ENCODE assay signal across 19 mouse cellular contexts in genomic region chr17:5196005-5196404, GRCm38 (mm10).
A peak's percentile ranks its signal among the peaks of the same experiment; 100 is the strongest.
DNase-seq lines count a peak whose midpoint lies in the region; ATAC-seq and TF ChIP-seq lines count a peak whose summit lies in the region.
"Had no signal": no experiment of that assay in that cellular context is flagged by ENCODE, and none has a peak within 500 bp of the region (broad histone marks: within the 10 kb centered on the region; RNA-seq: fewer than 3 reads in every experiment).

No protein-coding gene starts in this region.

- peak; percentile 35; the same call in 1 of the 2 replicates for ATAC-seq in hindbrain, embryonic 11.5 days (ENCODE audit: low FRiP score)
- no peak for ATAC-seq in hindbrain, embryonic 16.5 days
- ATAC-seq: intestine, embryonic 16.5 days; lung, postnatal 0 days had no signal

- H3K27me3 ChIP-seq in hindbrain, embryonic 11.5 days (ENCODE audit: control insufficient read depth, insufficient read depth, low read length), result no peaks in the 10 kb centered on the region
- no peaks in the 10 kb centered on the region for H3K27me3 ChIP-seq in hindbrain, embryonic 16.5 days (replicated peaks; ENCODE audit: control insufficient read depth, insufficient read depth, low read length)
- no peaks in the 10 kb centered on the region for H3K27me3 ChIP-seq in spleen, adult 2 months (ENCODE audit: control insufficient read depth, insufficient read depth, low read length)
- no peaks in the 10 kb centered on the region for H3K27me3 ChIP-seq in forebrain, embryonic 10.5 days (ENCODE audit: poor library complexity, severe bottlenecking)
- H3K27me3 ChIP-seq: forebrain, embryonic 12.5 days; limb, embryonic 12.5 days; midbrain, embryonic 12.5 days had no signal

- no peaks in the 10 kb centered on the region for H3K36me3 ChIP-seq in hindbrain, embryonic 11.5 days (ENCODE audit: control insufficient read depth, insufficient read depth, low read length)
- no peaks in the 10 kb centered on the region for H3K36me3 ChIP-seq in hindbrain, embryonic 16.5 days (ENCODE audit: control insufficient read depth, insufficient read depth, low read length)
- no peaks in the 10 kb centered on the region for H3K36me3 ChIP-seq in spleen, adult 2 months (ENCODE audit: control insufficient read depth, insufficient read depth, low read length)
- H3K36me3 ChIP-seq in forebrain, embryonic 10.5 days (replicated peaks), result no peaks in the 10 kb centered on the region
- H3K36me3 ChIP-seq: forebrain, embryonic 12.5 days; limb, embryonic 12.5 days; midbrain, embryonic 12.5 days had no signal

- no peaks in the 10 kb centered on the region; the same call in 1 of the 2 replicates for H3K4me1 ChIP-seq in hindbrain, embryonic 11.5 days (replicated peaks; ENCODE audit: control insufficient read depth, insufficient read depth, low read length)
- H3K4me1 ChIP-seq in hindbrain, embryonic 16.5 days (ENCODE audit: control insufficient read depth, insufficient read depth, low read depth, low read length), result peaks cover 12% of the 10 kb centered on the region
- peaks cover 17% of the 10 kb centered on the region; the same call in 1 of the 2 replicates for H3K4me1 ChIP-seq in spleen, adult 2 months (ENCODE audit: control insufficient read depth, insufficient read depth, insufficient read length)
- H3K4me1 ChIP-seq in brown adipose tissue, adult 24 weeks (ENCODE audit: control insufficient read depth, insufficient read depth, insufficient read length, low read length), result peaks cover 2% of the 10 kb centered on the region; the same call in 1 of the 2 replicates
- peaks cover 23% of the 10 kb centered on the region for H3K4me1 ChIP-seq in olfactory bulb, adult 2 months (ENCODE audit: control insufficient read depth, insufficient read depth, low read length)
- H3K4me1 ChIP-seq in forebrain, embryonic 10.5 days, result peaks cover 13% of the 10 kb centered on the region; the same call in 1 of the 2 replicates

- H3K4me3 ChIP-seq in hindbrain, embryonic 11.5 days (ENCODE audit: low read depth, low read length), result no peak overlapping the region
- no peak overlapping the region for H3K4me3 ChIP-seq in hindbrain, embryonic 16.5 days (ENCODE audit: low read length)
- peak overlapping the region; percentile 37; the same call in 1 of the 2 replicates for H3K4me3 ChIP-seq in spleen, adult 2 months (ENCODE audit: extremely low read depth, insufficient read depth, insufficient read length)
- no peak overlapping the region for H3K4me3 ChIP-seq in brown adipose tissue, adult 24 weeks (ENCODE audit: insufficient read depth, low read depth, low read length)
- H3K4me3 ChIP-seq in olfactory bulb, adult 2 months (ENCODE audit: insufficient read depth, low read depth, low read length), result no peak overlapping the region
- no peak overlapping the region for H3K4me3 ChIP-seq in forebrain, embryonic 10.5 days
- H3K4me3 ChIP-seq: forebrain, embryonic 12.5 days; left cerebral cortex, adult 2 months; limb, embryonic 12.5 days; midbrain, embryonic 12.5 days had no signal

- H3K27ac ChIP-seq in hindbrain, embryonic 11.5 days (ENCODE audit: low read depth, low read length), result no peak overlapping the region
- no peak overlapping the region for H3K27ac ChIP-seq in hindbrain, embryonic 16.5 days (ENCODE audit: low read depth, low read length)
- H3K27ac ChIP-seq in spleen, adult 2 months (ENCODE audit: insufficient read depth, low read length), result peak overlapping the region; percentile 91
- 0 out of 2 replicates have a peak overlapping the region, but pooled peaks have one; percentile 23 for H3K27ac ChIP-seq in brown adipose tissue, adult 24 weeks (replicated peaks; ENCODE audit: low read depth, low read length)
- peak overlapping the region; percentile 16; the same call in 1 of the 2 replicates for H3K27ac ChIP-seq in olfactory bulb, adult 2 months (ENCODE audit: insufficient read depth, low read depth, low read length)
- no peak overlapping the region for H3K27ac ChIP-seq in forebrain, embryonic 10.5 days
- H3K27ac ChIP-seq: forebrain, embryonic 12.5 days; kidney, postnatal 0 days; left cerebral cortex, adult 2 months; limb, embryonic 12.5 days; liver, embryonic 14.5 days; midbrain, embryonic 12.5 days had no signal

- 74% methylated on average over 10 of the region's 10 CpGs for WGBS in hindbrain, embryonic 11.5 days
- 63% methylated on average over 10 of the region's 10 CpGs for WGBS in hindbrain, embryonic 16.5 days
- WGBS in spleen, adult 2 months, result 28% methylated on average over 10 of the region's 10 CpGs
- WGBS in olfactory bulb, adult 2 months, result 77% methylated on average over 10 of the region's 10 CpGs
- 95% methylated on average over 10 of the region's 10 CpGs for WGBS in forebrain, embryonic 10.5 days

- no peak overlapping the region for H3K4me2 ChIP-seq in hindbrain, embryonic 11.5 days (replicated peaks; ENCODE audit: low read depth, low read length)
- H3K4me2 ChIP-seq in hindbrain, embryonic 16.5 days (ENCODE audit: low read length), result no peak overlapping the region
- H3K4me2 ChIP-seq: forebrain, embryonic 12.5 days; limb, embryonic 12.5 days; midbrain, embryonic 12.5 days had no signal

- TF ChIP-seq CTCF in spleen, adult 2 months (IDR thresholded peaks at IDR 0.05; ENCODE audit: extremely low read depth, insufficient read depth, insufficient read length, insufficient replicate concordance), result no peak
- no peak for TF ChIP-seq CTCF in olfactory bulb, adult 2 months (IDR thresholded peaks at IDR 0.05; ENCODE audit: insufficient read depth, low read depth, low read length)

- no peak for TF ChIP-seq POLR2A in spleen, adult 2 months (IDR thresholded peaks at IDR 0.05; ENCODE audit: low read depth, low read length)
- TF ChIP-seq POLR2A in olfactory bulb, adult 2 months (IDR thresholded peaks at IDR 0.05; ENCODE audit: insufficient read depth, low read depth, low read length), result no peak

- H3K9ac ChIP-seq in hindbrain, embryonic 11.5 days (ENCODE audit: low read depth, low read length), result no peak overlapping the region
- no peak overlapping the region for H3K9ac ChIP-seq in hindbrain, embryonic 16.5 days (ENCODE audit: low read depth, low read length)
- H3K9ac ChIP-seq: forebrain, embryonic 12.5 days; limb, embryonic 12.5 days; liver, embryonic 14.5 days; midbrain, embryonic 12.5 days had no signal

- no peaks in the 10 kb centered on the region for H3K9me3 ChIP-seq in hindbrain, embryonic 11.5 days (ENCODE audit: control insufficient read depth, low read length)
- H3K9me3 ChIP-seq in hindbrain, embryonic 16.5 days (ENCODE audit: control insufficient read depth, low read length), result no peaks in the 10 kb centered on the region
- H3K9me3 ChIP-seq in forebrain, embryonic 10.5 days, result no peaks in the 10 kb centered on the region
- H3K9me3 ChIP-seq: forebrain, embryonic 12.5 days; G1E; limb, embryonic 12.5 days; midbrain, embryonic 12.5 days had no signal

- no peak for DNase-seq in hindbrain, embryonic 11.5 days (ENCODE audit: low spot score)
- no peak for DNase-seq in spleen, adult 2 months (ENCODE audit: low read depth in 1 of 2, low spot score in 2 of 2)
- no peak for DNase-seq in spleen, adult 18-20 months
- no peak for DNase-seq in forebrain, embryonic 10.5 days (ENCODE audit: extremely low spot score, low spot score)
- DNase-seq: cerebellum, adult 11-12 months; heart, postnatal 4 days; right cerebral cortex, adult 18-20 months had no signal

Comparison
In these comparisons a context has a peak if more than half of its experiments do, and no peak if none do; other contexts are left out.
1. H3K27ac ChIP-seq: peak in spleen, adult 2 months (single experiment), brown adipose tissue, adult 24 weeks (single experiment) and olfactory bulb, adult 2 months (single experiment); none in hindbrain, embryonic 11.5 days (single experiment), hindbrain, embryonic 16.5 days (single experiment) and forebrain, embryonic 10.5 days (single experiment).